Mouse (Mus musculus): Measurements from ENCODE around the gene Zfp511. TPM values are rescaled to one million over a fixed set of nuclear protein-coding genes. Genes with fewer than 3 reads are reported as not detected.

Gene Zfp511
- polyA plus RNA-seq, 1 experiment: 27.2 TPM

GRCm38 (mm10) chr7:140067397-140067796 is 31.2 kb downstream of the Zfp511 start:
- WGBS: 54% methylated on average over 6 of the region's 6 CpGs
- H3K4me3 ChIP-seq (replicated peaks; ENCODE audit: control insufficient read depth, low read depth, low read length): no peak overlapping the region
- H3K4me1 ChIP-seq (ENCODE audit: control insufficient read depth, insufficient read depth, low read length): no peaks in the 10 kb centered on the region
- no peak overlapping the region for H3K27ac ChIP-seq (ENCODE audit: control insufficient read depth, insufficient read depth, low read depth, low read length, poor library complexity)
- no peak for TF ChIP-seq CTCF (IDR thresholded peaks at IDR 0.05; ENCODE audit: control insufficient read depth, insufficient read depth, low read length)
- no peak for TF ChIP-seq POLR2A (IDR thresholded peaks at IDR 0.05; ENCODE audit: borderline replicate concordance, control insufficient read depth, low read depth, low read length)

- no peak for TF ChIP-seq CTCF (IDR thresholded peaks at IDR 0.05; ENCODE audit: control insufficient read depth, insufficient read depth, low read length)
- peak; percentile 30; the same call in 1 of the 2 replicates for TF ChIP-seq POLR2A (IDR thresholded peaks at IDR 0.05; ENCODE audit: borderline replicate concordance, control insufficient read depth, low read depth, low read length)
- Histone ChIP-seq H3K4me3 (replicated peaks; ENCODE audit: control insufficient read depth, low read depth, low read length) (no peak overlapping the region), H3K27ac (ENCODE audit: control insufficient read depth, insufficient read depth, low read depth, low read length, poor library complexity) (no peak overlapping the region; the same call in 1 of the 2 replicates), H3K4me1 (ENCODE audit: control insufficient read depth, insufficient read depth, low read length) (no peaks in the 10 kb centered on the region)
- WGBS: 28% methylated on average over 39 of the region's 39 CpGs
Measured at GRCm38 (mm10) chr7:140070042-140070711, 34.0 kb downstream of the Zfp511 start.

GRCm38 (mm10) chr7:140077698-140078097 is 41.5 kb downstream of the Zfp511 start:
- TF ChIP-seq CTCF (IDR thresholded peaks at IDR 0.05; ENCODE audit: control insufficient read depth, insufficient read depth, low read length) (no peak), POLR2A (IDR thresholded peaks at IDR 0.05; ENCODE audit: borderline replicate concordance, control insufficient read depth, low read depth, low read length) (no peak)
- no peak overlapping the region for H3K27ac ChIP-seq (ENCODE audit: control insufficient read depth, insufficient read depth, low read depth, low read length, poor library complexity)
- H3K4me3 ChIP-seq (replicated peaks; ENCODE audit: control insufficient read depth, low read depth, low read length): no peak overlapping the region
- WGBS: 48% methylated on average over 6 of the region's 6 CpGs
- no peaks in the 10 kb centered on the region for H3K4me1 ChIP-seq (ENCODE audit: control insufficient read depth, insufficient read depth, low read length)

- WGBS: 6% methylated on average over 5 of the region's 5 CpGs
- no peak overlapping the region for H3K27ac ChIP-seq (ENCODE audit: control insufficient read depth, insufficient read depth, low read depth, low read length, poor library complexity)
- no peaks in the 10 kb centered on the region for H3K4me1 ChIP-seq (ENCODE audit: control insufficient read depth, insufficient read depth, low read length)
- H3K4me3 ChIP-seq (replicated peaks; ENCODE audit: control insufficient read depth, low read depth, low read length): no peak overlapping the region
- peak; percentile 79 for TF ChIP-seq CTCF (IDR thresholded peaks at IDR 0.05; ENCODE audit: control insufficient read depth, insufficient read depth, low read length)
- TF ChIP-seq POLR2A (IDR thresholded peaks at IDR 0.05; ENCODE audit: borderline replicate concordance, control insufficient read depth, low read depth, low read length): no peak
Measured at GRCm38 (mm10) chr7:140078711-140079110, 42.5 kb downstream of the Zfp511 start.

GRCm38 (mm10) chr7:140080503-140081156 is 44.4 kb downstream of the Zfp511 start:
- no peak overlapping the region for H3K4me3 ChIP-seq (replicated peaks; ENCODE audit: control insufficient read depth, low read depth, low read length)
- WGBS: 5% methylated on average over 24 of the region's 24 CpGs
- H3K4me1 ChIP-seq (ENCODE audit: control insufficient read depth, insufficient read depth, low read length): no peaks in the 10 kb centered on the region
- TF ChIP-seq CTCF (IDR thresholded peaks at IDR 0.05; ENCODE audit: control insufficient read depth, insufficient read depth, low read length): no peak
- no peak for TF ChIP-seq POLR2A (IDR thresholded peaks at IDR 0.05; ENCODE audit: borderline replicate concordance, control insufficient read depth, low read depth, low read length)
- no peak overlapping the region for H3K27ac ChIP-seq (ENCODE audit: control insufficient read depth, insufficient read depth, low read depth, low read length, poor library complexity)

- 24% methylated on average over 20 of the region's 20 CpGs for WGBS
- Histone ChIP-seq H3K27ac (ENCODE audit: control insufficient read depth, insufficient read depth, low read depth, low read length, poor library complexity) (no peak overlapping the region), H3K4me3 (replicated peaks; ENCODE audit: control insufficient read depth, low read depth, low read length) (no peak overlapping the region), H3K4me1 (ENCODE audit: control insufficient read depth, insufficient read depth, low read length) (no peaks in the 10 kb centered on the region)
- TF ChIP-seq POLR2A (IDR thresholded peaks at IDR 0.05; ENCODE audit: borderline replicate concordance, control insufficient read depth, low read depth, low read length) (no peak), CTCF (IDR thresholded peaks at IDR 0.05; ENCODE audit: control insufficient read depth, insufficient read depth, low read length) (no peak)
Measured at GRCm38 (mm10) chr7:140081408-140082241, 45.4 kb downstream of the Zfp511 start.

- Histone ChIP-seq H3K4me1 (ENCODE audit: control insufficient read depth, insufficient read depth, low read length) (no peaks in the 10 kb centered on the region), H3K27ac (ENCODE audit: control insufficient read depth, insufficient read depth, low read depth, low read length, poor library complexity) (no peak within 1 kb of the TSS), H3K4me3 (replicated peaks; ENCODE audit: control insufficient read depth, low read depth, low read length) (no peak within 1 kb of the TSS)
- TF ChIP-seq CTCF (IDR thresholded peaks at IDR 0.05; ENCODE audit: control insufficient read depth, insufficient read depth, low read length) (no peak), POLR2A (IDR thresholded peaks at IDR 0.05; ENCODE audit: borderline replicate concordance, control insufficient read depth, low read depth, low read length) (no peak)
- WGBS: 11% methylated on average over 18 of the region's 18 CpGs
Measured at GRCm38 (mm10) chr7:140082242-140082678, 46.1 kb downstream of the Zfp511 start, which contains the start of gene Caly. Caly (minus strand) TSS chr7:140082548.

Other genes with a start within 250 kb of the Zfp511 start
- not detected in 2 replicates for gene Adgra1, start 202.2 kb upstream of the Zfp511 start, polyA plus RNA-seq (2011; ENCODE audit: insufficient read depth, insufficient read length, low replicate concordance, missing spikeins)
- not detected in 2 replicates for gene Kndc1, start 141.7 kb upstream of the Zfp511 start, polyA plus RNA-seq (2011; ENCODE audit: insufficient read depth, insufficient read length, low replicate concordance, missing spikeins)
- 13.7 TPM in 1 of 2 replicates, not detected in the other for gene Utf1, start 92.6 kb upstream of the Zfp511 start, polyA plus RNA-seq (2011; ENCODE audit: insufficient read depth, insufficient read length, low replicate concordance, missing spikeins)
- not detected in 2 replicates for gene 6430531B16Rik, start 57.6 kb upstream of the Zfp511 start, polyA plus RNA-seq (2011; ENCODE audit: insufficient read depth, insufficient read length, low replicate concordance, missing spikeins)
- gene Adam8, start 43.8 kb upstream of the Zfp511 start, polyA plus RNA-seq (2011; ENCODE audit: insufficient read depth, insufficient read length, low replicate concordance, missing spikeins): 17.9 and 55.1 TPM in 2 replicates
- gene Tubgcp2, start 278 bp downstream of the Zfp511 start, polyA plus RNA-seq (2011; ENCODE audit: insufficient read depth, insufficient read length, low replicate concordance, missing spikeins): 16.7 and 17.5 TPM in 2 replicates
- not detected in 2 replicates for gene Msx3, start 12.7 kb downstream of the Zfp511 start, polyA plus RNA-seq (2011; ENCODE audit: insufficient read depth, insufficient read length, low replicate concordance, missing spikeins)
- gene Caly, start 46.2 kb downstream of the Zfp511 start, polyA plus RNA-seq (2011; ENCODE audit: insufficient read depth, insufficient read length, low replicate concordance, missing spikeins): not detected in 2 replicates
- not detected in 2 replicates for gene Prap1, start 57.0 kb downstream of the Zfp511 start, polyA plus RNA-seq (2011; ENCODE audit: insufficient read depth, insufficient read length, low replicate concordance, missing spikeins)
- 11.3 and 18.7 TPM in 2 replicates for gene Fuom, start 66.0 kb downstream of the Zfp511 start, polyA plus RNA-seq (2011; ENCODE audit: insufficient read depth, insufficient read length, low replicate concordance, missing spikeins)
- gene Paox, start 79.4 kb downstream of the Zfp511 start, polyA plus RNA-seq (2011; ENCODE audit: insufficient read depth, insufficient read length, low replicate concordance, missing spikeins): 9.4 and 11.6 TPM in 2 replicates
- gene Echs1, start 80.1 kb downstream of the Zfp511 start, polyA plus RNA-seq (2011; ENCODE audit: insufficient read depth, insufficient read length, low replicate concordance, missing spikeins): 15.5 and 25.8 TPM in 2 replicates
- 16.8 and 20.2 TPM in 2 replicates for gene Mtg1, start 101.2 kb downstream of the Zfp511 start, polyA plus RNA-seq (2011; ENCODE audit: insufficient read depth, insufficient read length, low replicate concordance, missing spikeins)
- not detected in 2 replicates for gene Sprn, start 118.5 kb downstream of the Zfp511 start, polyA plus RNA-seq (2011; ENCODE audit: insufficient read depth, insufficient read length, low replicate concordance, missing spikeins)
- not detected in 2 replicates for gene Olfr522, start 128.4 kb downstream of the Zfp511 start, polyA plus RNA-seq (2011; ENCODE audit: insufficient read depth, insufficient read length, low replicate concordance, missing spikeins)
- not detected in 2 replicates for gene Olfr523, start 136.8 kb downstream of the Zfp511 start, polyA plus RNA-seq (2011; ENCODE audit: insufficient read depth, insufficient read length, low replicate concordance, missing spikeins)
- gene Olfr524, start 169.6 kb downstream of the Zfp511 start, polyA plus RNA-seq (2011; ENCODE audit: insufficient read depth, insufficient read length, low replicate concordance, missing spikeins): not detected in 2 replicates
- gene Cd163l1, start 181.9 kb downstream of the Zfp511 start, polyA plus RNA-seq (2011; ENCODE audit: insufficient read depth, insufficient read length, low replicate concordance, missing spikeins): 0.31 and 0.82 TPM in 2 replicates
- 0.47 and 1.2 TPM in 2 replicates for gene 5830411N06Rik, start 210.9 kb downstream of the Zfp511 start, polyA plus RNA-seq (2011; ENCODE audit: insufficient read depth, insufficient read length, low replicate concordance, missing spikeins)